Mouse (Mus musculus) small intestine, adult 2 months (tissue): ENCODE results near the gene Lcorl. TPM values are rescaled to one million over a fixed set of nuclear protein-coding genes. Genes with fewer than 3 reads are reported as not detected.
"Not testable (repeated sequence)": the region's sequence is repeated elsewhere in the genome, so short reads cannot be mapped to it uniquely, and the experiment has no call there.

Source experiments
- H3K27ac ChIP-seq: fragments of 200-500 bp; 2 replicates; pipeline ENCODE4 v1.5.1; 2012; ENCODE audit warnings: low read depth, low read length, control low read depth, inconsistent platforms; ENCODE audit not compliant: insufficient read depth
- H3K27me3 ChIP-seq: fragments of 200-500 bp; 2 replicates; pipeline ENCODE4 v1.6.1; 2012; ENCODE audit warnings: mild to moderate bottlenecking, moderate library complexity, low read length, inconsistent platforms; ENCODE audit not compliant: control insufficient read depth, insufficient read depth
- H3K36me3 ChIP-seq: fragments of 200-500 bp; 2 replicates; pipeline ENCODE4 v1.6.1; 2012; ENCODE audit warnings: mild to moderate bottlenecking, low read length, control low read depth, inconsistent platforms; ENCODE audit not compliant: control insufficient read depth, insufficient read depth
- H3K4me1 ChIP-seq: fragments of 200-500 bp; 2 replicates; pipeline ENCODE4 v1.6.1; 2012; ENCODE audit warnings: low read length, inconsistent platforms, mixed read lengths; ENCODE audit not compliant: control insufficient read depth, insufficient read depth, insufficient read length
- H3K4me3 ChIP-seq: fragments of 200-500 bp; 2 replicates; pipeline ENCODE4 v1.5.1; 2012; ENCODE audit warnings: low read depth, mild to moderate bottlenecking, control low read depth, inconsistent platforms, low read length, moderate library complexity
- CTCF ChIP-seq: fragments of 200-500 bp; IDR thresholded peaks from 2 replicates; pipeline ENCODE4 v1.5.1; 2012; ENCODE audit warnings: low read depth, mild to moderate bottlenecking, control low read depth, inconsistent platforms, low read length, moderate library complexity, mixed read lengths; ENCODE audit not compliant: insufficient replicate concordance, insufficient read length; ENCODE audit errors: extremely low read depth
- POLR2A ChIP-seq: fragments of 200-500 bp; IDR thresholded peaks from 2 replicates; pipeline ENCODE4 v1.6.1; 2012; ENCODE audit warnings: low read depth, mild to moderate bottlenecking, control low read depth, inconsistent platforms, low read length, moderate library complexity
- WGBS: fragments of 180-500 bp; shearing (Covaris S2); methylation state at CpG from one replicate; pipeline ENCODE4 v1.1.7; 2018; 5-methylcytosine and 5-hydroxymethylcytosine counted together
- polyA plus RNA-seq: library from polyadenylated mRNA; depleted of rRNA; stranded (reverse); fragments of >200 nt; gene quantifications from 2 replicates; pipeline ENCODE4 v1.2.3, GENCODE M21; 2012; rRNA removed

Gene Lcorl
- polyA plus RNA-seq, 1 experiment: 2.2 TPM

GRCm38 (mm10) chr5:45668831-45669230 is 188.6 kb downstream of the Lcorl start:
- peaks cover 4% of the 10 kb centered on the region; the same call in 1 of the 2 replicates for H3K4me1 ChIP-seq
- WGBS: 0% methylated on average over 3 of the region's 3 CpGs
- TF ChIP-seq CTCF: no peak
- TF ChIP-seq POLR2A: no peak
- H3K4me3 ChIP-seq: peak overlapping the region; percentile 89
- H3K27me3 ChIP-seq: no peaks in the 10 kb centered on the region
- H3K27ac ChIP-seq: no peak overlapping the region
- no peaks in the 10 kb centered on the region for H3K36me3 ChIP-seq

GRCm38 (mm10) chr5:45668324-45668723 is 189.1 kb downstream of the Lcorl start:
- TF ChIP-seq CTCF (no peak), POLR2A (no peak)
- Histone ChIP-seq H3K4me1 (peaks cover 4% of the 10 kb centered on the region; the same call in 1 of the 2 replicates), H3K27me3 (no peaks in the 10 kb centered on the region), H3K4me3 (no peak overlapping the region), H3K36me3 (no peaks in the 10 kb centered on the region), H3K27ac (no peak overlapping the region)
- 0% methylated on average over 3 of the region's 3 CpGs for WGBS

DNA sequence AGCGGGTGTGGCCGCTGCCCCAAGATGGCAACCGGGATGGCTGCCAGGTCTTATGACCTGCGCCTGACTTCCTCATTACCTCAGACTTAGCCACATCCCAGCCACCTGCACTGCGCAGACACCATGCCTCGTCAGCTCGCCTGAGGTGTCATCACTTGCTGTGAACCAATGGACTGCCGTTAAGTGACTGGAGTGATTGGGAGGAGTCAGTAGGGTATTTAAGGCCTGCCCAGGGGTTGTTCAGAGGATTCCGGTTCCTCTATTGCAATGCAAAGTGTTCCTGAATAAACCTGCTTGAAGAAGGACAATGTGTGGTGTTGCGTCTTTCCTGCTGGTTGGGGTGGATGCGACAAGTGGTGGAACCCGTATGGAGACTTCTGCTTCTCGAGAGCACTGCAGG is 199.0 kb downstream of the Lcorl start:
- H3K4me1 ChIP-seq, H3K4me3 ChIP-seq, H3K27ac ChIP-seq, H3K27me3 ChIP-seq, H3K36me3 ChIP-seq: not testable (repeated sequence)
- WGBS: 89% methylated on average over 13 of the region's 13 CpGs

DNA sequence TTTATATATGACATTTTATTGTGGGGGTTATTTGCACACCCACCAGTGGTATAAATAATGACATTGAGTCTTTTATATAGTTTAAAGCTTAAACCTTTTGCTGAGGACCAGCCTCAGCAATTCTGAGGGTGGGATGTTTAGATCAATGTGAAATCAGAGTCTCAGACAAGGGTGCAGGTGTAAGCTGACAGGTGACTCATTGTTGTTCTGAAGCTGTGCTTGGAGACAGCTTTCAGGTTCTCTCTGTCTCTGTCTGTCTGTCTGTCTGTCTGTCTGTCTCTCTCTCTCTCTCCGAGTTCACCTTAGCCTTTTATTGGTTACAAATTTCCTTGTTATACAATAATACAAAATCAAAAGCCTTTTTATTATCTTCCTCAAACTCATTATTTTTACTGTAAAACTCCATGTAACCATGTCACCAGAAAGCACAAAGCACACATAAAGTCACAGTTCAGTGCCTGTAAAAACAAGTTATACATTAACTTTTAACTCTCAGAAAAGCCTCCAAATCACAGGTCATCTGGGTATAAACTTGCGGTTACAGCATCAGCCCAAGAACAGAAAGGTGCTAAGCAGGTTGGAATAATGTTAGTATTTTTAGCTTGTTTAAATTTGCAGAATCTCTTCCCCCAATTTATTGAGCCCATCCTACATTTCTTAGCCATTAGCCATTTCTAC is 206.2 kb downstream of the Lcorl start:
- no peak overlapping the region for H3K27ac ChIP-seq
- no peaks in the 10 kb centered on the region for H3K27me3 ChIP-seq
- H3K36me3 ChIP-seq: no peaks in the 10 kb centered on the region
- no peak for TF ChIP-seq CTCF
- TF ChIP-seq POLR2A: no peak
- 25% methylated on average over 2 of the region's 2 CpGs for WGBS
- H3K4me1 ChIP-seq: no peaks in the 10 kb centered on the region
- H3K4me3 ChIP-seq: no peak overlapping the region

Other genes starting within 250 kb of the Lcorl start
- 0.03 and 0.06 TPM in 2 replicates for gene Fam184b, start 218.0 kb downstream of the Lcorl start, polyA plus RNA-seq
- 0.11 and 0.35 TPM in 2 replicates for gene Ncapg, start 187.7 kb downstream of the Lcorl start, polyA plus RNA-seq